Mouse (Mus musculus) intestine, embryonic 15.5 days (tissue): ENCODE results near the gene Trim8. TPM values are rescaled to one million over a fixed set of nuclear protein-coding genes. Genes with fewer than 3 reads are reported as not detected.
A peak's percentile ranks its signal among the peaks of the same experiment; 100 is the strongest.

ENCODE experiments used
- ATAC-seq: fragments of 200-750 bp; cut with Nextera tagmentation; 2 replicates; pipeline ENCODE4 v1.8.0; 2017; ENCODE audit warnings: moderate TSS enrichment, moderate library complexity
- H3K27ac ChIP-seq: fragments of 300-500 bp; sonication (generic); 2 replicates; pipeline ENCODE4 v1.5.1; 2015; ENCODE audit warnings: mild to moderate bottlenecking, inconsistent platforms
- H3K27me3 ChIP-seq: fragments of 300-500 bp; sonication (generic); replicated peaks from 2 replicates; pipeline ENCODE4 v1.6.1; 2015; ENCODE audit warnings: inconsistent platforms
- H3K36me3 ChIP-seq: fragments of 300-500 bp; sonication (generic); 2 replicates; pipeline ENCODE4 v1.6.1; 2015; ENCODE audit warnings: inconsistent platforms
- H3K4me1 ChIP-seq: fragments of 300-500 bp; sonication (generic); replicated peaks from 2 replicates; pipeline ENCODE4 v1.6.1; 2015; ENCODE audit warnings: inconsistent platforms
- H3K4me2 ChIP-seq: fragments of 300-500 bp; sonication (generic); replicated peaks from 2 replicates; pipeline ENCODE4 v1.6.1; 2015; ENCODE audit warnings: mild to moderate bottlenecking, inconsistent platforms
- H3K4me3 ChIP-seq: fragments of 300-500 bp; sonication (generic); replicated peaks from 2 replicates; pipeline ENCODE4 v1.5.1; 2015; ENCODE audit warnings: inconsistent platforms
- H3K9ac ChIP-seq: fragments of 300-500 bp; sonication (generic); 2 replicates; pipeline ENCODE4 v1.6.1; 2015; ENCODE audit warnings: inconsistent platforms
- H3K9me3 ChIP-seq: fragments of 300-500 bp; sonication (generic); 2 replicates; pipeline ENCODE4 v1.6.1; 2016; ENCODE audit warnings: inconsistent platforms
- WGBS: fragments of 180-500 bp; shearing (Covaris S2); methylation state at CpG from one replicate; pipeline ENCODE4 v1.1.7; 2015; 5-methylcytosine and 5-hydroxymethylcytosine counted together
- polyA plus RNA-seq: library from polyadenylated mRNA; unstranded; fragments of >200 nt; fragmentation: Nextera tagmentation; extraction: Ambion mirVana; gene quantifications from 2 replicates; pipeline ENCODE4 v1.2.1, GENCODE M21; 2015

The Trim8 gene
- polyA plus RNA-seq, 1 experiment from 2014 or later = 16.4 TPM

DNA sequence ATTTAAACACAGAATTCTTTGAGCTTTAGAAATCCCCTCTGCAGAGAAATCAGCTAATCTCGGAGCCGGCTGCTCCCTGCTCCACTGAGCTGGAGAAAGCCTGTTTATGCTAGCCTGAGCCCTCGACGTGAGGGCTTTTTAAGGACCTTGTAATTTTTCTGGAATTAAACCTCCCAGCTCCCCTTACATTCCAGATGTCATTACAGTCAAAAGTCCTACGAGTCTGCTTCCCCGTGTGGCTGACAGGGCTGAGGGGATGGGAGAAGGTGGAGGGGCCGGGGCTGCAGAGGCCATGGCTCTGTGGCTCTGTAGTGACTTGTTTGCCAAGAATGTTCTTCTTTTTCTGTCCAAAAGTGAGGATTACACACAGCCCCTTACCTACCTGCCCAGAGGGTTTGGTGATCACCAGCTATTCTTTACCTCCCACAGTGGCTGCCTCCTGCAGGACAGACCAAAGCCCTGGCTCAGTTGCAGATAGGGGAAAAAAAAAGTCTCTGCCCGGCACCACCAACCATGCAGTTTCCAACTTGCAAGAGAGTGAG is 29.0 kb downstream of the Trim8 start:
- peaks cover 63% of the 10 kb centered on the region for H3K4me1 ChIP-seq
- no peak overlapping the region for H3K4me3 ChIP-seq
- H3K9me3 ChIP-seq = no peaks in the 10 kb centered on the region
- peak overlapping the region; percentile 15; the same call in 1 of the 2 replicates for H3K9ac ChIP-seq
- ATAC-seq = no peak
- H3K27ac ChIP-seq = peak overlapping the region; percentile 36; the same call in 1 of the 2 replicates
- H3K27me3 ChIP-seq = no peaks in the 10 kb centered on the region
- no peaks in the 10 kb centered on the region for H3K36me3 ChIP-seq
- no peak overlapping the region for H3K4me2 ChIP-seq
- WGBS = 37% methylated on average over 8 of the region's 8 CpGs

DNA sequence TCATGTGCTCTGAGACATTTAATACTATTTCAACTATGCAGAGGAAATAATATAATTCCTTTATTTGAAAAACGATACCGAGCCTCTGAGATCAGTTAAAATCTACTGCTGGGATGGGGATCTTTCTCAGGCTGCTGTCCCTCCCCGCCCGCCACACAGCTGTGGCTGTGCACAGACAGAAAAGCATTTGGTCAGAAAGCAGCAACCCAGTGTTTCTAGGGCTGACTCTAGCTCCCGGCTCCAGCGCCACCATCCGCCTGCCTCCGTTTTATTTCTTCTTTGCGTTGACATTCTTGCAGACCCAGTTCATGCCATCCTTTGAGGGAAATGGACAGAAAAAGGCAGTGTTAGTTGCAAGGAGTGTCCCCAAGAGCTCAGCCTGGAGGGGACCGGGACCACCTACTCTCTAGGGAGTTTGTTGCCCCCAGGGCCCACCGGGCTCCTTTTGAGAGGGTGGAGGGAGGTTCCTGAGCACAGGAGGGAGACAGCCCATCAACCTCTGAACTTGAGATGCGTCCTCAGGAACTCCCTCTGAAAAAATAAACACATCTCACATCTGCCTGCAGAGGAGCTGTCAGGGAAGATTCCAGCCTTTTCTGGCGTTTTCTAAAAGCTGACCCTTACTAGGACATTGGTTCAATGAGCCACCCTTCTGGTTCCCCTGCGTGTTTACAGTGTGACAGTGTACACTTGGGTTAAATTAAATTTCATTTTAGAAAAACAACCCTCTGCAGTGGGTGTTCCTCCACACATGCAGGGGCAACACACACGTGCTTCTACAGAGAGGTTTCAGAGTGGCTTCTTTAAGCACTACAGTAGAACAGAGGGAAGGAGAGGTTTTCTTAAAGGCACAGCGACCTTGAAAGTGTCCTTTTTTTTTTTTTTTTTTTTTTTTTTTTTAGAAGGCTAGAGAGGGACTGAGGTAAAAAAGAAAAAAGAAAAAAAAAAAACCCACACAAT is 29.8 kb downstream of the Trim8 start:
- Histone ChIP-seq H3K27ac (peak overlapping the region; percentile 72), H3K9me3 (no peaks in the 10 kb centered on the region), H3K4me3 (no peak overlapping the region), H3K4me1 (peaks cover 62% of the 10 kb centered on the region), H3K27me3 (no peaks in the 10 kb centered on the region), H3K4me2 (peak overlapping the region; percentile 36; the same call in 1 of the 2 replicates), H3K9ac (no peak overlapping the region), H3K36me3 (no peaks in the 10 kb centered on the region)
- ATAC-seq = no peak
- WGBS = 23% methylated on average over 16 of the region's 16 CpGs

DNA sequence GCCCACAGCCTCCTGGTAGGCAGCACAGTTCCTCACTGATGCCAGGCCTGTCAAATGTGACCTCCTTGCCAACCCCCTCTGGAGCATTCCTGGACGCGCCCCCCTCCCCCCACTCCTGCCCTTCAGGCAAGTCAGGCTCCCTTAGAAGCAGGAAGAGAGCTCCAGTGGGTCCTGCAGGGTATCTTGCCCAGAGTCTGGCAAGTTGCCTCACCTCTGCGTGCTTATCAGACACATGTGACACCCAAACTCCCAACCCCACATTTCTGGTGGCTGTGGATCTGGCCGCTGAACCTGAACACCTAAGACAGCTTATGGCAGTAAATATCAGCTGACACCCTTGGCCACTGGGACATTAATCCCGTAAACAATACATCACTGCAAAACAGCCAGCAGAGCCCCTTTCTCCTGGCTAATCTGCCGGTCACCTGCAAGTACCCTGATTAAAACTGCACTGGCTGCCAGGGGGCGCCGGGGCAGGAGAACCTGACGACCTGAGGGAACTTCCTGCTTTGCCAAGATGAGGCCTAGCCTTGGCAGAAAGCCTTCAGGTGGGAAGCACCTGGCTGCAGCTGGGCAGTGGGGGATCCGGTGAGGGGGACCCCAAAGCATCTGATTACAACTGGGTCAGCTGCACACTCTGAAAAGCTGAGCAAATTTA is 30.7 kb downstream of the Trim8 start:
- Histone ChIP-seq H3K9ac (no peak overlapping the region), H3K9me3 (no peaks in the 10 kb centered on the region), H3K4me2 (0 out of 2 replicates have a peak overlapping the region, but pooled peaks have one; percentile 14), H3K27me3 (no peaks in the 10 kb centered on the region), H3K4me1 (peaks cover 61% of the 10 kb centered on the region), H3K4me3 (no peak overlapping the region), H3K36me3 (no peaks in the 10 kb centered on the region), H3K27ac (peak overlapping the region; percentile 72)
- peak; percentile 32 for ATAC-seq
- WGBS = 20% methylated on average over 10 of the region's 10 CpGs

DNA sequence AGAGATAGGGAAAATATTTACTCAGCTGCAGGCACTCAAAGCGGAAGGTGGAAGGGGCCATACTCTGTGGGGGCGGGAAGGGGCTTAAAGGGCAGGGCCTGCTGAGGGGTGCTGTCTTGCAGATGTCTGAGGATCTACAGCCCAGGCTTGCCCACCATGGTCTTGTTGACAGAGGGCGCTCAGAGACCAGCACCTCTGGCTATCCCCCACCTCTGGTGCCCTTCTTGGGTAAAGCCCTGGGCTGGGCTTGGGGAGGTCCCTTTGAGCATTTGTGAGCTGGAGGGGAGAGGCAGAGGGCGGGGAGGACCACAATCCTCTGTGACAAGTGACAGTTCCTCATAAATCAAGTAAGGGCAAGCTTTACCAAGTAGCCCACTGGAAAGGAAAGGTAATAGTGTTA is 31.6 kb downstream of the Trim8 start:
- Histone ChIP-seq H3K36me3 (no peaks in the 10 kb centered on the region), H3K27me3 (no peaks in the 10 kb centered on the region), H3K9ac (no peak overlapping the region), H3K27ac (peak overlapping the region; percentile 72), H3K9me3 (no peaks in the 10 kb centered on the region), H3K4me1 (peaks cover 61% of the 10 kb centered on the region), H3K4me2 (peak overlapping the region; percentile 14; the same call in 1 of the 2 replicates), H3K4me3 (no peak overlapping the region)
- peak; percentile 13 for ATAC-seq
- 49% methylated on average over 4 of the region's 4 CpGs for WGBS

DNA sequence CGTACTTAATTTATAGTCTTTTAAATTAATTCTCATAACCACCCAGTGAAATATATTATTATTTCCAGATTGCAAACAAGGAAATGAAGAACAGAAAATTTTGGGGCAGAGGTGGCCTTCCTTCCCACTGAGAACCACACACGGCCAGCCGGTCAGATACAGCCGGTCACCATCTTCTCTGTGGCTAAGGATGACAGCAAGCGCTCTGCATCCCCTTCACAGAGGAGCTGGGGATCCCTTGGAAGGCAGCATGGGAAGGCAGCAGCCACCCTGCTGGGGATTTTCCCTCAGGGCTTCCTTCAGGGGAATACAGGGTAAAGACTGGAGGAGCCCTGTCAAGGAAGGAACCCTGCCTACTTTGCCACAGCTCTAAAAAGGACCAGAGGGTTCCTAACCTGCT is 32.0 kb downstream of the Trim8 start:
- no peak overlapping the region for H3K4me3 ChIP-seq
- H3K27ac ChIP-seq = peak overlapping the region; percentile 72
- no peak overlapping the region for H3K4me2 ChIP-seq
- ATAC-seq = no peak
- H3K9me3 ChIP-seq = no peaks in the 10 kb centered on the region
- no peaks in the 10 kb centered on the region for H3K27me3 ChIP-seq
- no peaks in the 10 kb centered on the region for H3K36me3 ChIP-seq
- WGBS = 69% methylated on average over 5 of the region's 5 CpGs
- no peak overlapping the region for H3K9ac ChIP-seq
- peaks cover 58% of the 10 kb centered on the region for H3K4me1 ChIP-seq

DNA sequence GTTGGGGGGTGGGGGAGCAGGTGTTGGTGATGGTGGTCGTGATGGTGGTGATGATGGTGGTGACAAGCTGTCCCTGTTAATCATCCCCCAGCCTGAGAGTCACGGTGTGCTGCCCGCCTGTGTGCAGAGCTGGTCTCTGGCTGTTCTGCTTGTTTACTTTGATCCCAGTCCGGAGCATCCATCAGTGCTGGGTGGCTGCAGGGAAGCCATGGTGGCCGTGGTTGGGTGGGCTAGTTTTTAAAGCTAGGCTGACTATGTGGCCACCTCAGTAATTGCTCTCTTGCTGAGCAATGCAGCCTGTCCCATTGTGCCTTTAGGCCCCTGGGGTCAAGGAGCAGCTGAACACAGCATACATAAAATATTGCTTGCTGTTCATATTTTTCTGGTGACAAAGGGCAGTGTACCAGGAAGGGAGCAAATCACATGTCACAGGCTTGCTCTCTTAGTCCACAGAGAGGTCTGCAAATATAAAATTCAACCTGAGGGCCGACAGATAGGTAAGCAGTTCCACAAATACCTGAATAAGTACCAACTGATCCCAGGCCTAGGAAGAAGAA is 33.1 kb downstream of the Trim8 start:
- peak overlapping the region; percentile 28; the same call in 1 of the 2 replicates for H3K4me2 ChIP-seq
- no peaks in the 10 kb centered on the region for H3K27me3 ChIP-seq
- peak overlapping the region; percentile 44; the same call in 1 of the 2 replicates for H3K27ac ChIP-seq
- H3K36me3 ChIP-seq = no peaks in the 10 kb centered on the region
- peak; percentile 61 for ATAC-seq
- no peak overlapping the region; the same call in 1 of the 2 replicates for H3K9ac ChIP-seq
- H3K9me3 ChIP-seq = no peaks in the 10 kb centered on the region
- 35% methylated on average over 6 of the region's 6 CpGs for WGBS
- no peak overlapping the region for H3K4me3 ChIP-seq
- peaks cover 47% of the 10 kb centered on the region for H3K4me1 ChIP-seq

DNA sequence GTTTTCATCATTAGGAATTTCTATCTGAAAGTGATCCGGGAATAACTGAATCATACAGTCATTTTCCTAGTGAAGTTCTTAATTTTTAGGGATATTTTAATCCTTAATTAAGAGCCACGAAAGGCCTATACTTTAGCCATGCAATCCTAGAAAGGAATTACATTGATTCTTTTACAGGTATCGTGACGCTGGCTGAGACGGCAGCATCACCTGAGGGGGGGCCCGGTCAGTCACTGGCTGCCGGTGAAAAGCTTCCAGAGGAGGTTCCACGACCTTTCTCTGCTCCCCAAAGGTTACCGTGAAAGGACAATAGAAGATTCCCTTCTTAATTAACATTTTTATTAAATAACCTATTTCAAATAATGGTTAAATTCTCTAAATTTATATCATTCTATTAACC is 35.9 kb downstream of the Trim8 start:
- Histone ChIP-seq H3K9ac (no peak overlapping the region), H3K9me3 (no peaks in the 10 kb centered on the region), H3K36me3 (no peaks in the 10 kb centered on the region), H3K4me2 (no peak overlapping the region), H3K27ac (no peak overlapping the region), H3K4me3 (no peak overlapping the region), H3K4me1 (peaks cover 21% of the 10 kb centered on the region), H3K27me3 (no peaks in the 10 kb centered on the region)
- ATAC-seq = no peak
- 93% methylated on average over 9 of the region's 9 CpGs for WGBS

DNA sequence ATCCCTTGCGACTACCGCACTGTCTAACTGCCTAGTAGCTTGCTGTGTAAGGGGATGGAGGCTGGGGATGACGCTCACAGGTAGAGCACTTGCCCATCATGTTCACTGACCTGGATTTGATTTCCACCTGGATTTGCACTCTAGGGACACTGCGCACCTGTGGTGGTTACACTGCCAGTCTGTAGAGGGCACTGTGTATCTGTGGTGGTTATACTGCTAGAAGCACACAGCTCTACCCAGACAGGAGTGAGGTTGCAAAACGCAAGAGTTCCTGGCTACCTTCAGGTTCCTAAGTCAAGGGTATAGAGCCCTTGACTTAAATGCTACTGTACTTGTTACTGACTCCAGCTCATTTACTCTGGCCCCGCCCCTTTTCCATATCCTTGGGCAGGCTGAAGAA is 36.7 kb downstream of the Trim8 start:
- H3K4me3 ChIP-seq = no peak overlapping the region
- H3K27me3 ChIP-seq = no peaks in the 10 kb centered on the region
- no peaks in the 10 kb centered on the region for H3K9me3 ChIP-seq
- H3K9ac ChIP-seq = no peak overlapping the region
- 87% methylated on average over 6 of the region's 6 CpGs for WGBS
- H3K4me1 ChIP-seq = peaks cover 12% of the 10 kb centered on the region
- H3K27ac ChIP-seq = no peak overlapping the region
- H3K4me2 ChIP-seq = no peak overlapping the region
- H3K36me3 ChIP-seq = no peaks in the 10 kb centered on the region
- ATAC-seq = peak; percentile 50; the same call in 1 of the 2 replicates

DNA sequence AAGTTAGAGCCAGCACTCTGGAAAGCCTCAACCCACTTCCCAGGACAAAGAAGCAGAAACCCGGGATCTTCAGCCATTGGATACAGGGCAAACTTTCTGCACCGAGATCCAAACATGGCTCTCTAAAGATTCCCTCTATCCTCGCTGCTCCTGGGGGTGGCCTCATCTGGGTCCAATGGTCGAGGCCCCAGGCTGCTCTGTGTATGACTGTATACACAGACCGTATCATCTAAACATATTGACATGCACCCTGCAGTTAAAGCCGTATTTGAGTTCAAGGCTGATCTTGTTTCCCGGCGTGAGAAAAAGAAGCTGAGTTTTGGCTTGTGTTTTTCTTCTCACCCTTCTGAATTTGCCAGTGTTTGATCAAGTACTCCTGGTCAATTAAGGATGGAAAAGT is 41.2 kb downstream of the Trim8 start:
- H3K9ac ChIP-seq = no peak overlapping the region
- no peak for ATAC-seq
- H3K9me3 ChIP-seq = no peaks in the 10 kb centered on the region
- no peak overlapping the region for H3K4me3 ChIP-seq
- 78% methylated on average over 8 of the region's 8 CpGs for WGBS
- no peak overlapping the region for H3K27ac ChIP-seq
- H3K4me1 ChIP-seq = no peaks in the 10 kb centered on the region
- no peaks in the 10 kb centered on the region for H3K27me3 ChIP-seq
- no peaks in the 10 kb centered on the region for H3K36me3 ChIP-seq
- no peak overlapping the region for H3K4me2 ChIP-seq

DNA sequence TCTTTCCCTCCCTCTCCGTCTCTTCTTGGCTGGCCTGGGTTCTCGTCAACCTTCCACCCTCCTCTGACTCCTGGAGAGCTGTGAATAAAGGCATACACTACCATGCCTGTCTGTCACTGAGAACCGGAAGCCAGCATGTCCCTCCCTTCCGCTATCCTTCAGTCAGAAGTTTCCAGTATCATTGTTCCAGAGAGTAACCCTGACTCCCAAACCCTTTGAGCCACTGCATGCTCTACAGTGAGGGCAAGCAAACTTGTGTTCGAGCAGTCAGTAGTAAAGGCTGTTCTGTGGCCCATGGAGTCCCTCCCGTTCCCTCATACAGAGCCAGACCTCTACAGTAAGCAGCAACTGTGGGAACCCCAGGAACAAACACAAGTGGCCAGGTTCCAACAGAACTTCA is 46.1 kb downstream of the Trim8 start:
- Histone ChIP-seq H3K4me2 (no peak overlapping the region), H3K9me3 (no peaks in the 10 kb centered on the region), H3K9ac (no peak overlapping the region), H3K4me1 (no peaks in the 10 kb centered on the region), H3K27ac (no peak overlapping the region), H3K4me3 (no peak overlapping the region), H3K27me3 (no peaks in the 10 kb centered on the region), H3K36me3 (0 out of 2 replicates have a peak, but pooled peaks cover 5% of the 10 kb centered on the region)
- ATAC-seq = no peak
- 84% methylated on average over 6 of the region's 6 CpGs for WGBS

DNA sequence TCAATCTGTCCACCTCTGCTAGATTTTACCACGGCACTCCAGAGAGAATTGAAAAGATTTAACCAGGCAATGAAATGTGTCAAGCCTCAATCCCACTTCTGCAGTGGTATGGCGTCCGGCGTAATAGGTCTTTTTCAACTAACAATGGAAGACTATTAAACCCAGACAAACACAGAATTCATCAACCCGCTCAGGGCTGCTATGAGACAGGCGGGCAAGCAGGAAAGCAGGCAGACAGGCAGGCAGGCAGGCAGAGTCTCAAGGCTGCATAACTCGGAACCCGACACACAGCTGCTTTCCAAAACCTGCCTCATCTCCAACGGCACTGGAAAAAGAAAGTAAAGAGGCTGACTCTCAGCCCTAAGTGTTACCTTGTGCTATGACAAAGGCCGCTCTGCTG is 46.6 kb downstream of the Trim8 start:
- Histone ChIP-seq H3K27me3 (no peaks in the 10 kb centered on the region), H3K4me3 (no peak overlapping the region), H3K9me3 (no peaks in the 10 kb centered on the region), H3K4me2 (no peak overlapping the region), H3K36me3 (0 out of 2 replicates have a peak, but pooled peaks cover 5% of the 10 kb centered on the region), H3K4me1 (no peaks in the 10 kb centered on the region), H3K9ac (no peak overlapping the region), H3K27ac (no peak overlapping the region)
- no peak for ATAC-seq
- 78% methylated on average over 10 of the region's 10 CpGs for WGBS

DNA sequence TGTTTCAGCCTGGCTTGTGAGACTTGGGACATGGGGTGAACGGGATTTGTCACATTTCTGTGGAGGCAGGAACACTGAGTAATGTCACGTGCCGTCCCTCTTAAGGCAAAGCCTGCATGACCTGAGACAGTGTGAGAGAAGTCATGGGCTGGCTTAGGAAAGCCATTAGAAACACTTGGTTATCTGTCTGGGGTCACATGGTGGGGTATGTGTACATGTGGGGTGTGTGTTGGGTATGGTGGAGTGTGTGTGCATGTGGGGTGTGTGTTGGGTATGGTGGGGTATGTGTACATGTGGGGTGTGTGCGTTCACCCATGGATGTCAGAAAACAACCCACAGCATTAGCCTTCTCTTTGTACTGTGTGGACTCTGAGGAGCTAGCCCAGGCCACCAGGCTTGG is 48.9 kb downstream of the Trim8 start:
- no peak for ATAC-seq
- no peaks in the 10 kb centered on the region for H3K9me3 ChIP-seq
- no peak overlapping the region for H3K4me2 ChIP-seq
- no peak overlapping the region for H3K4me3 ChIP-seq
- H3K9ac ChIP-seq = no peak overlapping the region
- peaks cover 6% of the 10 kb centered on the region; the same call in 1 of the 2 replicates for H3K4me1 ChIP-seq
- no peak overlapping the region for H3K27ac ChIP-seq
- 89% methylated on average over 4 of the region's 4 CpGs for WGBS
- 0 out of 2 replicates have a peak, but pooled peaks cover 5% of the 10 kb centered on the region for H3K36me3 ChIP-seq
- H3K27me3 ChIP-seq = no peaks in the 10 kb centered on the region
